Mouse (Mus musculus): ENCODE results near the gene Tent4a.

Tent4a gene

GRCm38 (mm10) chr13:69478703-69479102 is 55.7 kb downstream of the Tent4a start:
- no peak for DNase-seq (ENCODE audit: low spot score)

GRCm38 (mm10) chr13:69460635-69461465 is 73.6 kb downstream of the Tent4a start:
- peak; percentile 80 for DNase-seq (ENCODE audit: low spot score)

GRCm38 (mm10) chr13:69459657-69460458 is 74.6 kb downstream of the Tent4a start:
- peak; percentile 64 for DNase-seq (ENCODE audit: low spot score)

GRCm38 (mm10) chr13:69458891-69459290 is 75.5 kb downstream of the Tent4a start:
- DNase-seq (ENCODE audit: low spot score): no peak

- DNase-seq (ENCODE audit: low spot score): no peak
Observed at GRCm38 (mm10) chr13:69458461-69458860, 76.0 kb downstream of the Tent4a start.

- no peak for DNase-seq (ENCODE audit: low spot score)
Observed at GRCm38 (mm10) chr13:69457105-69457504, 77.3 kb downstream of the Tent4a start.

- no peak for DNase-seq (ENCODE audit: low spot score)
Observed at GRCm38 (mm10) chr13:69456641-69457040, 77.8 kb downstream of the Tent4a start.

GRCm38 (mm10) chr13:69455476-69456175 is 78.8 kb downstream of the Tent4a start:
- peak; percentile 16 for DNase-seq (ENCODE audit: low spot score)
